Mouse (Mus musculus) intestine, postnatal 0 days (tissue): ENCODE results near the gene Rab42. TPM values are rescaled to one million over a fixed set of nuclear protein-coding genes. Genes with fewer than 3 reads are reported as not detected.
"Not testable (repeated sequence)": the region's sequence is repeated elsewhere in the genome, so short reads cannot be mapped to it uniquely, and the experiment has no call there.

Experiments
- ATAC-seq: fragments of 200-750 bp; cut with Nextera tagmentation; 2 replicates; pipeline ENCODE4 v1.8.0; 2017; ENCODE audit warnings: mild to moderate bottlenecking, moderate TSS enrichment, moderate library complexity
- H3K27ac ChIP-seq: fragments of 300-500 bp; sonication (generic); 2 replicates; pipeline ENCODE4 v1.5.1; 2014; ENCODE audit warnings: mild to moderate bottlenecking, low read depth, low read length, moderate library complexity
- H3K27me3 ChIP-seq: fragments of 300-500 bp; sonication (generic); replicated peaks from 2 replicates; pipeline ENCODE4 v1.6.1; 2014; ENCODE audit warnings: low read length, mixed read lengths; ENCODE audit not compliant: control insufficient read depth, insufficient read depth
- H3K36me3 ChIP-seq: fragments of 300-500 bp; sonication (generic); 2 replicates; pipeline ENCODE4 v1.6.1; 2014; ENCODE audit warnings: mild to moderate bottlenecking, moderate library complexity; ENCODE audit not compliant: control insufficient read depth, insufficient read depth
- H3K4me1 ChIP-seq: fragments of 300-500 bp; sonication (generic); replicated peaks from 2 replicates; pipeline ENCODE4 v1.6.1; 2014; ENCODE audit warnings: antibody characterized with exemption, low read length, mixed read lengths; ENCODE audit not compliant: control insufficient read depth, insufficient read depth
- H3K4me2 ChIP-seq: fragments of 300-500 bp; sonication (generic); replicated peaks from 2 replicates; pipeline ENCODE4 v1.6.1; 2014; ENCODE audit warnings: low read depth, mild to moderate bottlenecking, moderate library complexity
- H3K4me3 ChIP-seq: fragments of 300-500 bp; sonication (generic); 2 replicates; pipeline ENCODE4 v1.5.1; 2014; ENCODE audit warnings: low read depth, low read length
- H3K9ac ChIP-seq: fragments of 300-500 bp; sonication (generic); 2 replicates; pipeline ENCODE4 v1.6.1; 2014; ENCODE audit warnings: mild to moderate bottlenecking, low read depth, low read length
- H3K9me3 ChIP-seq: fragments of 300-500 bp; sonication (generic); 2 replicates; pipeline ENCODE4 v1.6.1; 2016; ENCODE audit warnings: mixed run types; ENCODE audit not compliant: control insufficient read depth
- CTCF ChIP-seq: sonication (generic); IDR thresholded peaks from 2 replicates; pipeline ENCODE4 v1.5.1; 2016; ENCODE audit warnings: low read depth, mild to moderate bottlenecking, control low read depth, antibody characterized with exemption, moderate library complexity
- WGBS: fragments of 180-500 bp; shearing (Covaris S2); extraction: QIAGEN DNeasy Blood & Tissue Kit; methylation state at CpG from one replicate; pipeline ENCODE4 v1.1.7; 2014; 5-methylcytosine and 5-hydroxymethylcytosine counted together
- polyA plus RNA-seq: library from polyadenylated mRNA; unstranded; fragments of >200 nt; fragmentation: Nextera tagmentation; extraction: Ambion mirVana; gene quantifications from 2 replicates; pipeline ENCODE4 v1.2.1, GENCODE M21; 2015

Rab42 gene
- polyA plus RNA-seq, 1 experiment from 2014 or later = 48.3 TPM

DNA sequence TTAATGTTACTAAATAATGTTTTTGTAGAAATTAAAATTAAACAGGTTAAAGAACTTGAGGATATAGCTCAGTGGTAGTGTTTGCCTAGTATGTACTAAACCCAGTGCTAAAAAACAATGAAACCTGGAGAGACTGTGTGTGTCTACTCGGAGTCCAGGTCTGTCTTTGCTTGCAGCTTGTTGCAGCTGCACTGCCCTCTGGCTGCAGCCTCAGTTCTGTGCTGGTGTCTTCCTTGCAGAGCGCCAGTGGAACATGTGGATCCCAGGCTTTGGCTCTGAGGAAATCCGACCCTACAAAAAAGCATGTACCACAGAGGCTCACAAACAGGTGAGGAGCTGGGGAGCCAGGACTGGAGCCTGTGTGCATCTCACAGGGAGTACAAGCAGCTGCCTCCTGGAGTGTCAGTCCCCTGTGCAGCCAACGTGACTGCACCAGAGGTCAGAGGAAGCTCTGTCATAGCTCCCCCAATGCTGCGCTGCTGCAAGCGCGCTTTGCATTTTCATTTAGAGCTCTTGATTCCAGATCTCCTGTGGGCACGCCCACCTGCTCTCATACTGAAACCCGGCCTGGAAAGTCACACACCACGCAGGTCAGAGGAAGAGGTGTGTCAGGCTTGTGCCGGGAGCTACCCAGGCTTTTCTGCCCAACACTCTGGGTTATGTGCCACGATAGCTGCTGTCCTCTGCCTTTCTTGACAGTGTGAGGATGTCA lies 11.4 kb downstream of the Rab42 start:
- Histone ChIP-seq H3K4me3 (no peak overlapping the region), H3K9me3 (no peaks in the 10 kb centered on the region), H3K36me3 (peaks cover 28% of the 10 kb centered on the region), H3K9ac (no peak overlapping the region), H3K27me3 (no peaks in the 10 kb centered on the region), H3K27ac (no peak overlapping the region), H3K4me2 (no peak overlapping the region), H3K4me1 (no peaks in the 10 kb centered on the region)
- TF ChIP-seq CTCF = peak; percentile 44
- WGBS = 81% methylated on average over 12 of the region's 12 CpGs
- no peak for ATAC-seq

DNA sequence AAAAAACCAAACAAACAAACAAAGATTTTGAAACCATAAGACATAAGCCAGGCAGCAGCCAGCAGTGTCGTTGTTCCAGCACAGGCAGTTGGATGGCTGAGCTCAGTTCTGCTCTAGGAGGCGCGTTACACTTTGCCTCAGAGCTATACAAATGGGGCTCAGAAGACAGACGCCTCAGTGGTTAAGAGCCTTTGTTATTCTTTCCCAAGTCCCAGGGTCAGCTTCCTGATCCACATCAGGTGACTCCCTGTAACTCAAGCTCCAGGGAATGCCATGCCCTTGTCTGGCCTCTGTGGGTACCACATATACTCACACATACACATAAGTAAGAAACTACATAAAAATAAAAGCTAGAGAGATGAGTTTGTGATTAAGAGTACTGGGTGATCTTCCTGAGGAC lies 12.1 kb downstream of the Rab42 start:
- Histone ChIP-seq H3K36me3 (peaks cover 29% of the 10 kb centered on the region), H3K27ac (no peak overlapping the region), H3K4me1 (no peaks in the 10 kb centered on the region), H3K27me3 (no peaks in the 10 kb centered on the region), H3K9me3 (no peaks in the 10 kb centered on the region), H3K4me3 (no peak overlapping the region), H3K9ac (no peak overlapping the region), H3K4me2 (no peak overlapping the region)
- 95% methylated on average over 4 of the region's 4 CpGs for WGBS
- TF ChIP-seq CTCF = no peak
- ATAC-seq = no peak

DNA sequence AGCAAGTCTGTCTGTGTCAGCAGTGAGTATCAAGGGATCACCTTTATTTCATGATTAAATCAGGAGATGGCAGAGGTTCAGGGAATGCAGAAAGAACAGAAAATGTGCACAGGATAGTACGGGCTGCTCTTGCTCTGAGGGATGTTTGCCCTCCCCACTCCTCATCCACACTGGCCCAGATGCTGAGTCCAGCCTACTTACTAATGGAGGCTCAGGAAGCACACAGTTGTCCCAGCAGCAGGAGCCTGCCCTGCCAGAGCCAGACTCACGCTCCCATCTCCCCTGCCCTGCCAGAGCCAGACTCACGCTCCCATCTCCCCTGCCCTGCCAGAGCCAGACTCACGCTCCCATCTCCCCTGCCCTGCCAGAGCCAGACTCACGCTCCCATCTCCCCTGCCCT lies 14.3 kb downstream of the Rab42 start:
- peaks cover 45% of the 10 kb centered on the region for H3K36me3 ChIP-seq
- H3K9ac ChIP-seq, H3K27ac ChIP-seq, H3K27me3 ChIP-seq, H3K9me3 ChIP-seq, ATAC-seq, H3K4me3 ChIP-seq, H3K4me1 ChIP-seq, H3K4me2 ChIP-seq: not testable (repeated sequence)
- WGBS = 78% methylated on average over 2 of the region's 5 CpGs

DNA sequence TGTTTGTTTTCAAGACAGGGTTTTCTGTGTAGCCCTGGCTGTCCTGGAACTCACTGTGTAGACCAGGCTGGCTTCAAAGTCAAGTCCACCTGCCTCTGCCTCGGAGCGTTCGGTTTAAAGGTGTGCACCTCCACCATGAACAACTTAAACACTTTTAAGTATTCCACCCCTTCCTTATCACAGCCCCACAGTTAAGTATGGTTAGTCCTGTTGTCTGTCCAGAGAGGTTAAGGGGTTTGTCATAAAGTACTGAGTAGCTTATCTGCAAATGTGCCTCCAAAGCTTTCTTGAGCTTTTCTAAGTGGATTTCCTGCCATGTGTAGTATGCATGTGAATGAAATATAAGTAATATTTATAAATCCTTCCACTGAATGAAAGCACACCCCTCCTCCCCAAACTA lies 27.2 kb downstream of the Rab42 start:
- H3K4me3 ChIP-seq = no peak overlapping the region
- ATAC-seq = no peak
- H3K9ac ChIP-seq = no peak overlapping the region
- 0 out of 2 replicates have a peak, but pooled peaks cover 4% of the 10 kb centered on the region for H3K4me1 ChIP-seq
- H3K27me3 ChIP-seq = no peaks in the 10 kb centered on the region
- TF ChIP-seq CTCF = no peak
- WGBS = 89% methylated on average over 3 of the region's 3 CpGs
- no peak overlapping the region for H3K27ac ChIP-seq
- H3K4me2 ChIP-seq = peak overlapping the region; percentile 84; the same call in 1 of the 2 replicates
- no peaks in the 10 kb centered on the region for H3K9me3 ChIP-seq
- H3K36me3 ChIP-seq = no peaks in the 10 kb centered on the region

DNA sequence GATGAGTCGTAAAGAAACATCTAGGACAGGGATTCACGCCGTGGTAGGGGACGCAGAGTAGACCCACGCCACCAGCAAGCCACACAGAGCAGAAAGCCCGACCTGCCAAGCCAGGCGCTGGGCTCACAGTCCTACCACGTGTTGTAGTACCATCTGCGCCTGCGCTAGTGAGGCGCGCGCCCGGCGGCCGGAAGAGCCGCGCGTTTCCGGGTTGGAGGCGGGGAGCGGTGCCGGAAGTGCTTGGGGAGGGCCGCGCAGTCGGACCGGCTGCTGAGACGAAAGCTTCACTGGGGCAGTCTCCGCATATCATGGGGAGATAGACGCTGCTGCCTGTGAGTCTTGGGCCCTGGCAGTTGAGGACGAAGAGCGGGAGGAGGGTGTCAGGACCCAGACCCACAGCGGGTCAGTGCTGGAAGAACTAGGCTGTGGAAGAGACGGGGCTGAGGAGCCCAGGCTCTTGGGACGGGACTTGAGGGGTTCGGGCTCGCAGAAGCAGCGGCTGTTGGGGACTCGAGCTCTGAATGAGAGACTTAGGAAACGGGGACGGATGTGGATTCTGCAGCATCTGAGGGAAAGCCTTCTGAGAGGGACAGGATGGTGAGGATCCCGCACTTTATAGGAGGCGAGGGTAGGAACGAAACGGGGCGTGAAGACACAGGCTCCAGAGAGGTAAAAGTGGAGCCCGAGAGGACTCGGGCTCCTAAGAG lies 28.9 kb downstream of the Rab42 start, which contains the start of gene Taf12:
TSS of gene Taf12 (plus strand) at position 220 of the 707 bp plus-strand sequence.
- Histone ChIP-seq H3K9ac (peak within 1 kb of the TSS; percentile 77), H3K4me3 (peak within 1 kb of the TSS; percentile 69), H3K4me2 (peak within 1 kb of the TSS; percentile 84), H3K4me1 (0 out of 2 replicates have a peak, but pooled peaks cover 4% of the 10 kb centered on the region), H3K9me3 (no peaks in the 10 kb centered on the region), H3K27ac (peak within 1 kb of the TSS; percentile 91), H3K36me3 (no peaks in the 10 kb centered on the region), H3K27me3 (no peaks in the 10 kb centered on the region)
- TF ChIP-seq CTCF = no peak
- ATAC-seq = peak; percentile 88
- WGBS = under 1% methylated on average over 48 of the region's 48 CpGs

DNA sequence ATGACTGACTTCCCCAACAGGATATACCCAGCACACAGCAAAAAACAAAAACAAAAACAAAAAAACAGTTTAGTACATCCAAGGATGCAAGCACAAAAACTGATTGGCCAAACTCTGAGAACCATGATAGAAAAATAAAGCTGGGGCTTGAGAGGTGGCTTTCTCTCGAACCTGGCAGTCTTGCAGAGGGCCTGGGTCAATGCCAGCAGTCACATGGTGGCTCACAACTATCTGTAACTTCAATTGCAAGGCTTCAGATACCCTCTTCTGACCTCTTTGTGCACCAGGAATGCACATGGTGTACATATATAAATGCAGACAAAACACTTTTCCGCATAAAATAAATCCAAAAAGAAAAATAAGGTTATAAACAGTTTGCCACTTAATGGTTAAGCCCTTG lies 30.0 kb downstream of the Rab42 start:
- Histone ChIP-seq H3K4me1 (0 out of 2 replicates have a peak, but pooled peaks cover 4% of the 10 kb centered on the region), H3K27me3 (no peaks in the 10 kb centered on the region), H3K36me3 (no peaks in the 10 kb centered on the region), H3K9ac (no peak overlapping the region), H3K9me3 (no peaks in the 10 kb centered on the region), H3K4me2 (peak overlapping the region; percentile 84), H3K27ac (no peak overlapping the region), H3K4me3 (no peak overlapping the region)
- no peak for TF ChIP-seq CTCF
- WGBS = 51% methylated on average over 2 of the region's 2 CpGs
- ATAC-seq = no peak
